Mouse (Mus musculus) lung, embryonic 16.5 days (tissue): ENCODE data around the gene Creg2. TPM values are rescaled to one million over a fixed set of nuclear protein-coding genes. Genes with fewer than 3 reads are reported as not detected.
"Not testable (repeated sequence)": the region's sequence is repeated elsewhere in the genome, so short reads cannot be mapped to it uniquely, and the experiment has no call there.

Source experiments
- ATAC-seq: fragments of 200-750 bp; cut with Nextera tagmentation; 2 replicates; pipeline ENCODE4 v1.8.0; 2017; ENCODE audit warnings: low read depth, mild to moderate bottlenecking, moderate library complexity
- H3K27ac ChIP-seq: fragments of 300-500 bp; sonication (generic); 2 replicates; pipeline ENCODE4 v1.5.1; 2014; ENCODE audit warnings: mild to moderate bottlenecking, control low read depth, low read length
- H3K27me3 ChIP-seq: fragments of 300-500 bp; sonication (generic); 2 replicates; pipeline ENCODE4 v1.6.1; 2014; ENCODE audit warnings: low read depth, low read length, mixed read lengths; ENCODE audit not compliant: control insufficient read depth, insufficient read depth
- H3K36me3 ChIP-seq: fragments of 300-500 bp; sonication (generic); 2 replicates; pipeline ENCODE4 v1.6.1; 2014; ENCODE audit warnings: low read length; ENCODE audit not compliant: control insufficient read depth, insufficient read depth
- H3K4me1 ChIP-seq: fragments of 300-500 bp; sonication (generic); replicated peaks from 2 replicates; pipeline ENCODE4 v1.6.1; 2014; ENCODE audit warnings: low read length, mixed read lengths; ENCODE audit not compliant: control insufficient read depth, insufficient read depth
- H3K4me2 ChIP-seq: fragments of 300-500 bp; sonication (generic); 2 replicates; pipeline ENCODE4 v1.6.1; 2014; ENCODE audit warnings: low read depth, low read length, control low read depth
- H3K4me3 ChIP-seq: fragments of 300-500 bp; sonication (generic); 2 replicates; pipeline ENCODE4 v1.5.1; 2014; ENCODE audit warnings: mild to moderate bottlenecking, low read length, control low read depth
- H3K9ac ChIP-seq: fragments of 300-500 bp; sonication (generic); 2 replicates; pipeline ENCODE4 v1.6.1; 2014; ENCODE audit warnings: low read length, control low read depth
- H3K9me3 ChIP-seq: fragments of 300-500 bp; sonication (generic); 2 replicates; pipeline ENCODE4 v1.6.1; 2016; ENCODE audit warnings: low read length; ENCODE audit not compliant: control insufficient read depth
- whole genome bisulfite sequencing: fragments of 180-500 bp; shearing (Covaris S2); extraction: QIAGEN DNeasy Blood & Tissue Kit; methylation state at CpG from one replicate; pipeline ENCODE4 v1.1.7; 2014; 5-methylcytosine and 5-hydroxymethylcytosine counted together
- polyA plus RNA-seq: library from polyadenylated mRNA; unstranded; fragments of >200 nt; fragmentation: Nextera tagmentation; extraction: Ambion mirVana; gene quantifications from 2 replicates; pipeline ENCODE4 v1.2.1, GENCODE M21; 2015

Creg2 gene
- polyA plus RNA-seq, 1 experiment from 2014 or later: 0.04 TPM

- Histone ChIP-seq H3K9ac (no peak overlapping the region), H3K4me2 (no peak overlapping the region), H3K4me1 (no peaks in the 10 kb centered on the region), H3K27ac (no peak overlapping the region), H3K27me3 (no peaks in the 10 kb centered on the region), H3K36me3 (no peaks in the 10 kb centered on the region), H3K4me3 (no peak overlapping the region), H3K9me3 (no peaks in the 10 kb centered on the region)
- 63% methylated on average over 6 of the region's 6 CpGs for WGBS
- no peak for ATAC-seq
Measured at GRCm38 (mm10) chr1:39615526-39615925, 35.7 kb downstream of the Creg2 start.

- Histone ChIP-seq H3K4me2 (no peak overlapping the region), H3K9ac (no peak overlapping the region), H3K27me3 (no peaks in the 10 kb centered on the region), H3K36me3 (no peaks in the 10 kb centered on the region), H3K27ac (no peak overlapping the region), H3K4me1 (no peaks in the 10 kb centered on the region), H3K4me3 (no peak overlapping the region), H3K9me3 (no peaks in the 10 kb centered on the region)
- ATAC-seq: no peak
- WGBS: 22% methylated on average over 11 of the region's 11 CpGs
Measured at GRCm38 (mm10) chr1:39614462-39615279, 36.6 kb downstream of the Creg2 start.

GRCm38 (mm10) chr1:39613061-39613460 lies 38.2 kb downstream of the Creg2 start:
- H3K27me3 ChIP-seq: no peaks in the 10 kb centered on the region
- no peaks in the 10 kb centered on the region for H3K4me1 ChIP-seq
- H3K4me3 ChIP-seq: no peak overlapping the region
- H3K4me2 ChIP-seq: no peak overlapping the region
- 82% methylated on average over 3 of the region's 3 CpGs for WGBS
- ATAC-seq: no peak
- no peaks in the 10 kb centered on the region for H3K9me3 ChIP-seq
- no peaks in the 10 kb centered on the region for H3K36me3 ChIP-seq
- H3K9ac ChIP-seq: no peak overlapping the region
- H3K27ac ChIP-seq: no peak overlapping the region

- Histone ChIP-seq H3K36me3 (no peaks in the 10 kb centered on the region), H3K27ac (no peak overlapping the region), H3K4me2 (no peak overlapping the region), H3K9me3 (no peaks in the 10 kb centered on the region), H3K4me3 (no peak overlapping the region), H3K4me1 (no peaks in the 10 kb centered on the region), H3K27me3 (no peaks in the 10 kb centered on the region), H3K9ac (no peak overlapping the region)
- 73% methylated on average over 5 of the region's 5 CpGs for WGBS
- no peak for ATAC-seq
Measured at GRCm38 (mm10) chr1:39612491-39612890, 38.8 kb downstream of the Creg2 start.

- H3K4me2 ChIP-seq: no peak overlapping the region
- no peaks in the 10 kb centered on the region for H3K4me1 ChIP-seq
- H3K27me3 ChIP-seq: no peaks in the 10 kb centered on the region
- H3K9ac ChIP-seq: no peak overlapping the region
- H3K36me3 ChIP-seq: no peaks in the 10 kb centered on the region
- H3K9me3 ChIP-seq: no peaks in the 10 kb centered on the region
- no peak overlapping the region for H3K27ac ChIP-seq
- H3K4me3 ChIP-seq: no peak overlapping the region
- ATAC-seq: no peak
- WGBS: 27% methylated on average over 8 of the region's 8 CpGs
Measured at GRCm38 (mm10) chr1:39608534-39608933, 42.7 kb downstream of the Creg2 start.

GRCm38 (mm10) chr1:39602477-39602876 lies 48.8 kb downstream of the Creg2 start:
- Histone ChIP-seq H3K9me3 (no peaks in the 10 kb centered on the region), H3K9ac (no peak overlapping the region), H3K4me2 (no peak overlapping the region), H3K4me1 (no peaks in the 10 kb centered on the region), H3K36me3 (no peaks in the 10 kb centered on the region), H3K4me3 (no peak overlapping the region), H3K27ac (no peak overlapping the region), H3K27me3 (no peaks in the 10 kb centered on the region)
- 91% methylated on average over 3 of the region's 3 CpGs for WGBS
- ATAC-seq: no peak

- H3K27ac ChIP-seq: no peak overlapping the region
- no peaks in the 10 kb centered on the region for H3K4me1 ChIP-seq
- ATAC-seq: no peak
- H3K9ac ChIP-seq: no peak overlapping the region
- no peaks in the 10 kb centered on the region for H3K36me3 ChIP-seq
- H3K4me2 ChIP-seq: no peak overlapping the region
- 66% methylated on average over 11 of the region's 11 CpGs for WGBS
- no peaks in the 10 kb centered on the region for H3K27me3 ChIP-seq
- no peaks in the 10 kb centered on the region for H3K9me3 ChIP-seq
- H3K4me3 ChIP-seq: no peak overlapping the region
Measured at GRCm38 (mm10) chr1:39598726-39599125, 52.5 kb downstream of the Creg2 start.

GRCm38 (mm10) chr1:39597135-39597534 lies 54.1 kb downstream of the Creg2 start:
- not testable (repeated sequence) for H3K27me3 ChIP-seq, H3K36me3 ChIP-seq, H3K27ac ChIP-seq, ATAC-seq, H3K9me3 ChIP-seq, H3K4me2 ChIP-seq, H3K4me1 ChIP-seq, H3K9ac ChIP-seq, H3K4me3 ChIP-seq
- WGBS: 89% methylated on average over 9 of the region's 9 CpGs

- no peak overlapping the region for H3K27ac ChIP-seq
- 72% methylated on average over 10 of the region's 10 CpGs for WGBS
- no peak overlapping the region for H3K9ac ChIP-seq
- no peak for ATAC-seq
- no peaks in the 10 kb centered on the region for H3K36me3 ChIP-seq
- H3K4me3 ChIP-seq: no peak overlapping the region
- H3K4me2 ChIP-seq: no peak overlapping the region
- no peaks in the 10 kb centered on the region for H3K9me3 ChIP-seq
- no peaks in the 10 kb centered on the region for H3K4me1 ChIP-seq
- H3K27me3 ChIP-seq: no peaks in the 10 kb centered on the region
Measured at GRCm38 (mm10) chr1:39593836-39594235, 57.4 kb downstream of the Creg2 start.
